Mouse (Mus musculus) left cerebral cortex, postnatal 14 days (tissue): ENCODE results near the gene Med12. TPM values are rescaled to one million over a fixed set of nuclear protein-coding genes. Genes with fewer than 3 reads are reported as not detected.
"Not testable (repeated sequence)": the region's sequence is repeated elsewhere in the genome, so short reads cannot be mapped to it uniquely, and the experiment has no call there.

ENCODE experiments used
- DNase-seq, 2 experiments: peaks; one replicate each; pipeline ENCODE4 v3.0.0; 2021 to 2022; ENCODE audit warnings: low spot score in 2 of 2, mixed read lengths in 1 of 2
- intact Hi-C: fragments of 180-260 bp; cut with DNase I; formaldehyde crosslinking; loops from one replicate; pipeline ENCODE4 v1.15.1; 2025
- total RNA-seq, 2 experiments: library from RNA; stranded (reverse); gene quantifications; 2 replicates each; pipeline ENCODE4 v1.2.3; 2021

Med12 gene
- total RNA-seq, 2 experiments from 2014 or later: 21.1 to 22.7 TPM

DNA sequence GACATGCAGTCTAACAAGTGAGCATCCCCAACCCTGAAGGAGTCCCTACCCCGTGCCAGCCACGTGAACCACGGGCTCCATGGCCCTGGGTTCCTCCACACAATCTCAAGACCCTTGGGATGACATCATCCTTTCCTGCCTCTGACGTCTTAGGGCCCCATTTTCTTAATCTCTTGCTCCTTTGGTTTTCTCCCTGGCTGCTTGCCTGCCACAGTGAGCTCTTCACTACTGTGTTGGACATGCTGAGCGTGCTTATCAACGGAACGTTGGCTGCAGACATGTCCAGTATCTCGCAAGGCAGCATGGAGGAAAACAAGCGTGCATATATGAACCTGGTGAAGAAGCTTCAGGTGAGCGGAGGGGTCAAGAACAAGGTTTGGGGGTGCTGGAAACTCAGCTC lies 16.3 kb downstream of the Med12 start:
- intact Hi-C loops: no loop called here
- no peak for DNase-seq

DNA sequence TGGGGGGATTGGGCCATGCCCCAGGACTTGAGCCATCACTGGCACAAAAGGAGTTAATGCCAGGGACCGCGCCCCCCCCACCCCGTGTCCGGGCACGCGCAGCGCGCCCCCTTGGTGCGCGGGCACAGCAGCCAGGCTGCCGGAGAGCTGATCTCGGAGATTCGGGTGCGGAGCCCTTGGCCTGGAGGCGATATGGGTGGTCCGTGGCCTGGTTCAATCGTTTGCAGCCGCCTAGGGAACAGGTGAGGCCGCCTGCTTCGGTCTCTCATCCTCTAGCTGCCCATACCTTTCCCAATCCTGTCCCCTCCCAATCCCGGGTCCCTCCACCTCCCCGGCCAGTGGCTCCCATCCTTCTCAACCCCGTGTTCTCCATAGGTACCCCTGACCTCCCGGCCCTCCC lies 25.2 kb downstream of the Med12 start, which contains the start of gene Nlgn3:
Gene Nlgn3, plus strand, starts transcription at position 114 of the 400 bp plus-strand sequence.
- peak in 1 of 2 experiments; percentile 61 for DNase-seq
- intact Hi-C loops: no loop called here

- intact Hi-C loops: no loop called here
- DNase-seq: no peak
These were observed 25.9 kb downstream of the Med12 start for GRCm38 (mm10) chrX:101299473-101300426.

GRCm38 (mm10) chrX:101300427-101301030 lies 26.7 kb downstream of the Med12 start:
- intact Hi-C loops: no loop called here
- no peak for DNase-seq

- intact Hi-C loops: no loop called here
- no peak for DNase-seq
These were observed 27.8 kb downstream of the Med12 start for GRCm38 (mm10) chrX:101301654-101302053.

DNA sequence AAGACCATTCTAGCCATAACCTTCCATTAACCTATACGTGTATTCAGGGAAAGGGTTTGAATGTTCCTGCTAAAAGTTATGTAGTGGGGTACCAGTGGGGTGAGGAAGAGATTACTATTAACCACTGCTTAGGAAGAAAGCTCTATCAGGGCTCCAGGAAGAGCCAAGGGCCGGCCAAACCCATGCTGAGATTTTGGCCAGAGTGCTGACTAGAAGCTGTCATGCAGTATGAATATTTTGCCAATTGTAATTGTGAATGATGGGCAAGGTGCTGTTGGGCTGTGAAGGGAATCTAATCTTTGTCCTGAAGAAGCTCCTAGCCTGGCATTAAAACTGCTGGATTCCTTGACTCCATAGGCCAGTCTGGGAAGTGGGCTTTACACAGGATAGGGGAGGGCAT lies 30.8 kb downstream of the Med12 start:
- intact Hi-C loops: no loop called here
- DNase-seq: no peak

GRCm38 (mm10) chrX:101309299-101309698 lies 35.5 kb downstream of the Med12 start:
- no peak for DNase-seq
- intact Hi-C loops: no loop called here

- peak; percentile 80 to 93 for DNase-seq
- intact Hi-C loops: no loop called here
These were observed 40.0 kb downstream of the Med12 start for GRCm38 (mm10) chrX:101313625-101314359.

GRCm38 (mm10) chrX:101319775-101320174 lies 45.9 kb downstream of the Med12 start:
- DNase-seq: no peak
- intact Hi-C loops: no loop called here

GRCm38 (mm10) chrX:101325989-101326899 lies 52.4 kb downstream of the Med12 start:
- intact Hi-C loops: no loop called here
- no peak for DNase-seq

GRCm38 (mm10) chrX:101329372-101330028 lies 55.7 kb downstream of the Med12 start:
- intact Hi-C loops: loop anchor here (2.0 kb wide), 1 partner anchor 197 kb away; no protein-coding TSS in a partner anchor
- DNase-seq: peak; percentile 62 to 69

DNA sequence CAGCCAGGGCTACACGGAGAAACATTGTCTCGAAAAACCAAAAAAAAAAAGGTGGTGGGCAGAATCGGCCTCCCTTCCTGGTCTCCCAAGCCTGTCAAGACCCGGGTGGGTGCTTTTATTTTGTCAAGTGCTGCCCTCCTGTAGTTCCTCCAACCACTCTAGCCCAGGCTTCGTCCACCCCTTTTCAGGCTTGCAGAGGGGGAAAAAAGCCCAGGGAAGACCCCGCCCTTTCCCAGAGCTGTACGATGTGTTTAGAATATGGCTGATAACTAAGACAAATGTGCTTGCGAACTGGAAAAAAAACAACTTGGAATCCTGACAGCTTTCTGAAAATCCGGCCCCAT lies 58.2 kb downstream of the Med12 start:
- DNase-seq: no peak
- intact Hi-C loops: no loop called here

DNA sequence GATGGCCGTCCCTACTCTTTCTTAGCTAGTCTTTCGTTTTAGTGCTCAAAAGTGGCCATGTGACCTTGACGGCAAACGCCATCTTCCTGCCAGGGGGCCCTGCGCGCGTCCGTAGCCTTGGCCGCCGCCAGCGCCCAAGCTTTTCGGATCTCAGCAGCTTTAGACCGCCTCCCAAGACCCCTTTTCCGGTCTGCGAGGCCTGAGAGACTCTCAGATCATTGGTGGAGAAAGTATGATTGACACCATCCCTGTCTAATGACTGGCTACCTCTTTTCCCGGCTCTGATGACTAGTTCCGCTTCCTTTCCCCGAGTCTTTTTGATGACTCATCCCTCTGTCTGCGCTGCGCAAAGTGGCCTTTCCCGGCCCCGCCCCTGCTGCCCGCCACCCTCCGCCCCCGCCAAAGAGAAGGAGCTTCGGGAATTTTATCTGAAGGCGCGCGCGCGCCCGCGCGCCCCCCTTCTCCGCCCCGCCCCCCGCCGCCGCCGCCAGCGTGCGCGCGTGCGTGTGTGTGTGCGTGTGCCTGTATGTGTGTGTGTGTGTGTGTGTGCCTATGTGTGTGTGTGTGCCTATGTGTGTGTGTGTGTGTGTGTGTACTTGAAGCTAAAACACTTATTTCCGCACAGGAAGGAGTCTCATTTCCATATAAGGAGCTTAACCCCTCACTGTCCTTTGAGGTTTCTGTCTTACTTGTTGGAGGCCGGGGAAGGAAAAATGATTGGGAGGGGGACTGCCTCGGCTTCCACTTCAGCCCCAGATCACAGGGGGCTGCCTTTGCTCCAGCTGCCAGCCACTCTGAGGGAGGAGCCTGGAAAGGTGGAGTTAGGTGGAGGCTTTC lies 58.8 kb downstream of the Med12 start:
- intact Hi-C loops: no loop called here
- peak; percentile 84 to 96 for DNase-seq

- intact Hi-C loops: no loop called here
- DNase-seq: no peak
These were observed 60.8 kb downstream of the Med12 start for GRCm38 (mm10) chrX:101334606-101335005.

- DNase-seq: no peak
- intact Hi-C loops: no loop called here
These were observed 64.8 kb downstream of the Med12 start for GRCm38 (mm10) chrX:101338666-101339065.

DNA sequence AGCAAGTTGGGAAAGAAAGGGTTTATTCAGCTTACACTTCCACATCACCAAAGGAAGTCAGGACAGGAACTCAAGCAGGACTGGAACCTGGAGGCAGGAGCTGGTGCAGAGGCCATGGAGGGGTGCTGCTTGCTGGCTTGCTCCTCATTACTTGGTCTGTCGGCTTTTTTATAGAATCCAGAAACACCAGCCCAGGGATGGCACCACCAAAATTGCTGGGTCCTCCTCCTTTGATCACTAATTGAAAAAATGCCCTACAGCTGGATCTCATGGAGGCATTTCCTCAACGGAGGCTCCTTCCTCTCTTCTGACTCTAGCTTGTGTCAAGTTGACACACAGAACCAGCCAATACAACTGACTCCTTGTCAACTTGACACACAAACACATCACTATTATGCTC lies 69.0 kb downstream of the Med12 start:
- DNase-seq, intact Hi-C loops: not testable (repeated sequence)

GRCm38 (mm10) chrX:101345456-101345855 lies 71.6 kb downstream of the Med12 start:
- intact Hi-C loops: no loop called here
- no peak for DNase-seq

DNA sequence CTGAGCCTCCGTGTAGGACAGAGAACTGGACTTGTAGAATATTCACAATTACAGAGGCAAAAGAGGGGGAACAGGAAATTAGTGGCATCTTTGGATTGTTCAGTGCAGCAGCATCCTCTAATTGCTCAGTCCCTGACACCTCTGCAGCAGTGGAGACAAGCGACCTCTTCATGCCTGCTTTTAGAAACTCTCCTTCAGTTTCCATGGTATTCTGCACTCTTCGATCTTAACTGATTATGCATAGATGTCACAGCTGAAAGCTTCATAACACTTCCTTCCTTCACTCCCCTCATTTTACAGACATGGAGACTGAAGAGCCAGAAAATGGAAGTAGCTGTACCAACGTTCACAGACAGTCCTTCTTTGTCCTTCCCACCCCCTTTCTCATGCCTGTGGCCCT lies 72.6 kb downstream of the Med12 start:
- no peak for DNase-seq
- intact Hi-C loops: no loop called here
